ENCODE assay signal across 13 mouse cellular contexts in genomic region chr1:55863113-55863512, GRCm38 (mm10).
"Had no signal": no experiment of that assay in that cellular context is flagged by ENCODE, and none has a peak within 500 bp of the region (broad histone marks: within the 10 kb centered on the region; RNA-seq: fewer than 3 reads in every experiment).

No protein-coding gene starts in this region.

- DNase-seq: kidney, adult 11 months; kidney, adult 9 months; kidney, postnatal 14 days; liver; lung, adult 2 months; lung, postnatal 36 days; right cerebral cortex, postnatal 14 days; thymus, adult 2 months; thymus, postnatal 36 days had no signal

- H3K4me2 ChIP-seq: midbrain, embryonic 13.5 days; stomach, embryonic 15.5 days had no signal

- H3K4me3 ChIP-seq: midbrain, embryonic 13.5 days; stomach, embryonic 15.5 days had no signal

- H3K27ac ChIP-seq: liver, embryonic 14.5 days; midbrain, embryonic 13.5 days; stomach, embryonic 15.5 days had no signal

- H3K4me1 ChIP-seq: midbrain, embryonic 13.5 days; stomach, embryonic 15.5 days had no signal

- H3K27me3 ChIP-seq: midbrain, embryonic 13.5 days; stomach, embryonic 15.5 days had no signal

- H3K9ac ChIP-seq: liver, embryonic 14.5 days; midbrain, embryonic 13.5 days; stomach, embryonic 15.5 days had no signal

- H3K9me3 ChIP-seq: midbrain, embryonic 13.5 days; stomach, embryonic 15.5 days had no signal

- ATAC-seq: lung, postnatal 0 days; midbrain, embryonic 13.5 days had no signal

- H3K36me3 ChIP-seq: midbrain, embryonic 13.5 days; stomach, embryonic 15.5 days had no signal
